Mouse (Mus musculus) right cerebral cortex, postnatal 36 days (tissue): Measurements from ENCODE around the gene Hpse2.

Source experiments
- DNase-seq, 2 experiments: peaks; one replicate each; pipeline ENCODE4 v3.0.0; 2022; ENCODE audit warnings: low spot score in 2 of 2, mixed read lengths in 1 of 2

Hpse2 gene

DNA sequence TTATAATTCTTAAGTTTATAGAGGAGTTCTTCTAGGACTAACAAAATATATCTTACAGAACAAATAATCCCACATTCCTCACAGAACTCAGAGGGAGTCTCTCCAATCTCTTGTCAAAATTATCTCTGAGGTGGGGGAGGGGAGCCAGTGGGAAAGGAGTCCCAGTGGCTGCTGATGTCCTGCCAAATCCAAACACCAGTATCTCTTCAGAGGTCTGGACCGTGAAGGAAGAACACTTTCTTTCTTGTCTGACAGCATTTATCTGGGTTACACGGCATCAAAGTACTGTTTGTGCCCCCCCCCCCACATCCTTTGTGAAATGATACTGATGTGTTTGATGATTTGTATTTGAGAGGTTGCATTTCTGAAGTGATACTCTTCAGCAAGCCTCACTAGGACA, 213.3 kb downstream of the Hpse2 start:
- no peak for DNase-seq

- DNase-seq = no peak
Measured at GRCm38 (mm10) chr19:43156085-43156484, 232.1 kb downstream of the Hpse2 start.

GRCm38 (mm10) chr19:43155582-43155981, 232.6 kb downstream of the Hpse2 start:
- no peak for DNase-seq

DNA sequence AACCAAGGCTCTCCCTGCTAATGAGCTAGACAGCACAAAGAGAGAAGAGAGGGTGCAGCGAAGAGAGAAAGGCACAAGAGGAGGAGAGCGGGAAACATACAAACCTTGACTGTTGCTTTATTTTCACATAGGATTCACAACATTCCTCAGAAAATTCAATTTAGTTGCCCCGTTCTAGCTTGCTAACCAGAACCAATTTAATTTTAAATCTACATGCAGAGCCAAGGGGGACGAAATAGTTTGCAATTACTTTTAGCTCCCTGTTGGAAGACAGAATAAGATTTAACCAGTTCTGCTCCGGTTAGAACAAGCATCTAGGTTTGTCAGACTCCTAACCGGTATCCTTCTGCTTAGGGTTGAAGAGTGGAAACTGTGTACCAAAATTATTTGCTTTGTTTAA, 240.3 kb downstream of the Hpse2 start:
- DNase-seq = no peak

GRCm38 (mm10) chr19:43146820-43147219, 241.3 kb downstream of the Hpse2 start:
- no peak for DNase-seq

DNA sequence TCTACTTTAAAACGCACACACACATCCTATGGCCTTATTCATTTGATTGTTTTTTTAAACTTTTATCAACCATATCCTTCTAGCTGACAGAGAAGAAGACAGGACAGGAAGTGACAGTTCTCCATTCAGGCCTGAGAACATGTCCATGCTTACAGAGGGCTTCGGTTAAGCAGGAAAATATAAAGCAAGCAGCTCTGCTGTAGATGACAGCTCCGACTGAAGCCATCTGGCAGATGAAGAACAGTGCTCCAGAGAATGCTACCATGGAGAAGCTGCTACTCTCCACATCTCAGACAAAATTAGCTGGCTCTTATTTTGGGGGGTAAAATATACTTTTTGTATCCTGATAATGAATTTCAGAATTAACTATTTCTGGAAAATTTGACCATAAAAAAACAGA, 246.5 kb downstream of the Hpse2 start:
- DNase-seq = no peak

DNA sequence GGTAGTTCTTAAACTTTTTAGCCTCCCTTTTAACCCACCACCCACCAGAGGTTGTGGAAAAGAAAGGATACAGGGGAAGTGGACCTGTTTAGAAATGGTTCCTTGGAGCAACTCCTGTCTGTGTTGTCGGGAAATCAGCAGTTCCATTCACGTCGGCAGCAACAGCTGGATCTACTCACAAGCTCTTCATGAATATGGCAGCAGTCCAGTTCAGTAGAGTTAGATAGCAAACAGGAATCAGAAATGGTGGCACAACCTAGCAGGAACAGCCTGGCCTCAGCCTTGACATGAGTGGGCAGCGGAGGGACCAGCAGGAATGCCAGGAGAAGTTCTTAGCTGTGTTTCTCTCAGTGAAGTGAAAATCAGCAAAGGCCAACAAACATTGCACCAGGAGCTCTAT, 278.4 kb downstream of the Hpse2 start:
- no peak for DNase-seq

DNA sequence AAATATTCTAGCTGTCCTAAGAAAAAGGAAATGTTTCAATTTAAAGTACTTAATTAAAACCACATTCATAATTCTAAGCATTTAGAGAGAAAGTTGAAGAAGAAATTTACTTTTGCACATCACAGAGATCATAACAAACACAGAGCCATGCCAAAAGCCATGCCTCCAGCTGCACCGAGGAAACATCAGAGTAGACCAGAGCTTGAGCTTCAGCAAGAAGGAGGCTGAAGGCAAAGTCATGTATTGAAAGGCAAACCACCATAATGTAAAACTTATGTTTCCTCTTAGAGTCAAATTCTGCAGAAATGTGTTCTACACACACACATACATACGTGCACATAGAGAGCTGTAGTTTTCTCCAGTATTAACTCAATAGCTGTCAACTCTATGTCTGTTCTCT, 291.2 kb downstream of the Hpse2 start:
- DNase-seq = no peak

DNA sequence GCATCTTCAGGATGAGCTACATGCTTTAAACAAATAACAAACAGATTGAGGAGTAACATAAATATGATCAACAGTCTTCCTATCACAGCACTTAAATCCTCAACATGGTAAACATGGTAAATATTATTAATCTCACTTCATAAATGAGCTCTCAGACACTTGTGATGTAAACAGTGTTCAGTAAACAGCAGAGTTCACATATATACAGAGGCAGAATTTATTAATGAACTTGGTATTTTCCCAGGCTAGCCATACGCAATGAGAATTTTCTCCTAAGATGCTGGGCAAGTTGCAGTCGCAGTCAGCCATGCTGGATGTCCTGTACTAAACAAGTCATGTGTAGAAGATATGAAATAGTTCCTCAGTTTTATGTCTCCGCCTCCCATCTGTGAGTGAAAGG, 300.9 kb downstream of the Hpse2 start:
- DNase-seq = no peak

DNA sequence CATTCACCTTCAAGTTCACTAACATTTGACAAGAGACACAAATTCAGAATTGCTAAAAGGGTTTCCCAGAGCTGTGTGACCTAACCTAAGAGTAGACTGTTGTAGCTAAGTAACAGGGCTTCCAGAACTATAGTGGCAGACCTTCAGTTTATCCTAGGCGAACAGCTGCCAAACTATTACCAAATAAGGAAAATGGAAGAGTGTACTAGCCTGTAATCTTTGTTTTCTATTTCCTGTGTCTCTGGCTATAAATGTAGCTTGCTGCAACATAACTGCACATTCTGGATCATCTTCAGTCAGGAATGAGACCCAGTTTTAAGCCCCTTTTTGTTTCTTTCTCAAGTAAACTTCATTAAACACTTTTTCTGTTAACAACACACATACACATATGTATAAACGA, 324.0 kb downstream of the Hpse2 start:
- DNase-seq = no peak

GRCm38 (mm10) chr19:43044506-43044905, 343.6 kb downstream of the Hpse2 start:
- DNase-seq = no peak

- no peak for DNase-seq
Measured at GRCm38 (mm10) chr19:43042721-43043120, 345.4 kb downstream of the Hpse2 start.

- no peak for DNase-seq
Measured at GRCm38 (mm10) chr19:43042211-43042610, 345.9 kb downstream of the Hpse2 start.

- DNase-seq = no peak
Measured at GRCm38 (mm10) chr19:43036381-43036780, 351.8 kb downstream of the Hpse2 start.

DNA sequence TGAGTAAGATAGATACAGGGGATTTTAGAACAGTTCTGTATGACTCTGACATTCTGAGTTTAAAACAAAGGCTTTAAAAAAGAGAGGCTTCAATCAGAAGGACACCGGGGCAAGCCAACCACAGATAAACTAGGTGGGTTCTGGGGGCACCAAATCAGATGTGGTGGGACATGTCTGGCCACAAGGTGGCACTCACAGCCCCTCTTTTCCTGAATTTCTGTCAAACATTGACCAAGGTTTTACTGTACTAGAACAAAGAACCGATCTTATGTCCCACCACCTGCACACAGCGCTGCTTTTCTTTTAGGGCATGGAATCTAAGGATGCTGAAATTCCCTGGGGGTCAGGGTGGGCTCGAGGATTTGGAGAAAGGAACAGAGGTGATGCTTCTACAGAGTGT, 360.9 kb downstream of the Hpse2 start:
- DNase-seq = peak in 1 of 2 experiments; percentile 6

DNA sequence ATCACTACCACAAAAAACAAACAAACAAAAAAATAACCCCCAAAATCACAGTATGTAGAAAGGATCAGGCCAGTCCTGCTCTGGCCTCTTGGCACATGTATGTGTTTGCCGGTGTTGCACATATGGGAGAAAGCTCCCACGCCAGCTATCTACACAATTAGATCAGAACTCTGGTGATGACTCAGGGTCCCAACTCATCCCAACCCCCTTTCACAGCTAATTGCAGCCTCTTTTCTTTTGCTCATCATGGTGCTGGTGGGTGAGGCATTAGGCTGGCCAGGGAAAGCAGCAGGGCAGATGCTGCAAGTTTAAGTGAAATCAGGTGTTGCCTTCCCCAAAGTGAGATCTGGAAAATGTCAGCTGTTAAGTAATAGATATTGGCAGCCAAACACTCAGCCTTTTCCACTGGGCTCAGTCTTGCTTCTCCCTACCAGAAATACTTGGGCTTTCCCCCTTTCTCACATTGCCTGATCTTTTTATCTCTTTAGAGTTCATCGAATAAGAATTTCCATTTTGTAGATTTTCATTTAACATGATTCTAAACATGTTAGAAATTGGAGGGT, 365.5 kb downstream of the Hpse2 start:
- no peak for DNase-seq

DNA sequence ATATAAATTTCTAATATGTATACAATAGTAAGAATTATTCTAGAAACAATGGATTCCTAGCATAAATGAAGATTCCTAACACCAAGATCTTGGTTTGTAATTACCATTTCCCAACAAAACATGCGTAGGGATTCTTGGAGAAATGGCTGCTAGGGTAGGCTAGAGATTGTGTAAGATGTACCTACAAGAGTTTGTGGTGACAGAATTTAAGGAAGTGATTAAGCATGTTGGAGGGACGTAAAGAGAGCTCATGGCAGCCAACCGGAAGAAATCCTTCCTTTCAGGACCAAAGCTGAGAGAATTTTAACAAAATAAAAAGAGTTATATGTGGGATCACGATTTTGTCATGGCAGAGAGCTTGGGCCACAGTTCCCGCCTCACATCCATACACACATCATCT, 369.4 kb downstream of the Hpse2 start:
- DNase-seq = no peak

- no peak for DNase-seq
Measured at GRCm38 (mm10) chr19:42996406-42996805, 391.7 kb downstream of the Hpse2 start.

DNA sequence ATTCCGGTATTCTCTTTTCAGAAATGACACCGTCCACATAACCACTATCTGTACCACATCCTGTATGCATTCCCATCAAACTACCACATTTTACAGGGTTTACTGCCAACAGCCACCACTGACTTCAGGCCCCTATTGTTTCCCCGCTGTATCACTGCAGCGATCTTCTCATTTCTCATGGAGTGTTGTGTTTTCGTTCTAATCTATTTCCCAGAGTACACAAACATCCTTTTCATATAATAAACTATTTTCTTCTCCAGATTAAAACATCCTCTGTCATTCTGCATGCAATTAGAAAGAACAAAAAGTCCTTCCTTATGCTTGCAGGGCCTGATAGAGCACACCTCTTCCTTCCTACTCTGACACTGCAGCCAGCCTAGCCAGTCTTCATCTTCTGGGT, 399.3 kb downstream of the Hpse2 start:
- no peak for DNase-seq

- DNase-seq = no peak
Measured at GRCm38 (mm10) chr19:42986315-42986701, 401.8 kb downstream of the Hpse2 start.

DNA sequence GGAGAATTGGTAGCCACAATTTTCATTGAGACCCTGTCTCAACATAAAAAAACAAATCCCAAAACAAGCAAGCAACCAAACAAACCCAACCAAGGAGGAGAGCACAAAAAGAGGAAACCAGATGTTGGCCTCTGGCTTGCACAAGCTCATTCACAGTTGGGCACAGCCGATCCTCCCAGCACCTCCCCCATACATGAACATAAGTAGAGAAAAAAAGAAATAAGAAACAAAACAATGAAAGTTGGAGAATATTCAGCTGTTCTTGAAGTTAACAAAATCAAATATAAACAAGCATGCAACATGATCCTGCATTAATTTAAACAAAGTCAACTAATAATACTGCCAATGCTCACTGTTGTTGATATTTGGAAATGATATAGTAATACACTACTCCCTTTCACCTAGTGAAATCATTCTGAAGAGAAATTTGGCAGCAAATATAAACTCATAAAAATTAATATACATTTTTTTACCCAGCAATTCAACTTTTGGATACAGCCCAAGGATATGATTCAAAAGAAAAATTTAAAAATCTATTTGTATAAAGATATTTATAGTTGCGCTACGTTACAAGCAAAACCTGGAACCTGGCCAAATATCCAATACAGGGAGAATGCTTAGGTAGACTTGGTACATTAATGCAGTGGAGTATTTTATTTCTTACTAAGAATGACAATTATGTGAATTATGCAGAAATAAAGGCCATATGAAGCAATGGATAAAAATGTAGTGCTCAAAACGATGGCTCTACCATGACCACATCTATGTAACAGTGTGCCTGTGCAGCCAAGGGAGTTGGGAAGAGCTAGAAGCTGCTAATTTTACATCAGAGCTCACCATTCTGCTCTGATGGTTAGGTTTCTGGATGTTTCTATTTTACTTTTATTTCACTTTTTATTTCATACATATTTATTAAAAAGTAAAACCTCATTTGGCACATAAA, 402.5 kb downstream of the Hpse2 start:
- DNase-seq = no peak

DNA sequence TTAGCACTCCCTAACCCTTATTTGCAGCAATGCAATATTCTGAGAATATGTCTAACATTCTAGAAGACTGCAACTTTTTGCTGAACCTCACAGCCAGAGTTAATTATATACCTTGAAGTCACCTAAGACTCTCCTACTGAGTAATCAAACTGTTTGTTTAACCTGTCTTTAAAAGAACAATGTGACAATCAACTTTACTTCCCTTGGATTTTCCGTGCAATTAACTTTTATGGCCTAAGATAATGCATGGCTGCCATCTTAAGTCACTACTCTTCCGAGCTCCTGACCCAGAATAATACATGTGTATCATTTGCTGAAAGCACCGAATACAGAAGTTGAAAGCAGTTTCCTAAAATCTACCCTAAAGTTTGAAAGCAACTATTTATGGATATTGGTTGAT, 407.6 kb downstream of the Hpse2 start:
- no peak for DNase-seq

- no peak for DNase-seq
Measured at GRCm38 (mm10) chr19:42977938-42978337, 410.2 kb downstream of the Hpse2 start.
